Mouse (Mus musculus) liver, embryonic 11.5 days (tissue): ENCODE measurements around the gene Gjc3. TPM values are rescaled to one million over a fixed set of nuclear protein-coding genes. Genes with fewer than 3 reads are reported as not detected.

Experiments
- ATAC-seq: fragments of 200-750 bp; cut with Nextera tagmentation; replicated peaks from 2 replicates; pipeline ENCODE4 v1.8.0; 2017; ENCODE audit warnings: moderate number of reproducible peaks, mild to moderate bottlenecking, moderate TSS enrichment, moderate library complexity; ENCODE audit not compliant: low FRiP score
- DNase-seq: peaks from one replicate; pipeline ENCODE4 v3.0.0-alpha.2; 2017; ENCODE audit warnings: low spot score
- H3K27ac ChIP-seq: fragments of 300-500 bp; sonication (generic); 2 replicates; pipeline ENCODE4 v1.5.1; 2014; ENCODE audit warnings: mild to moderate bottlenecking, low read depth, low read length, control low read depth
- H3K27me3 ChIP-seq: fragments of 300-500 bp; sonication (generic); replicated peaks from 2 replicates; pipeline ENCODE4 v1.6.1; 2014; ENCODE audit warnings: low read length, mixed read lengths; ENCODE audit not compliant: control insufficient read depth, insufficient read depth
- H3K36me3 ChIP-seq: fragments of 300-500 bp; sonication (generic); 2 replicates; pipeline ENCODE4 v1.6.1; 2014; ENCODE audit warnings: mild to moderate bottlenecking, low read length, moderate library complexity, mixed read lengths; ENCODE audit not compliant: control insufficient read depth, insufficient read depth
- H3K4me1 ChIP-seq: fragments of 300-500 bp; sonication (generic); replicated peaks from 2 replicates; pipeline ENCODE4 v1.6.1; 2014; ENCODE audit warnings: low read length, mixed read lengths; ENCODE audit not compliant: control insufficient read depth, insufficient read depth
- H3K4me2 ChIP-seq: fragments of 300-500 bp; sonication (generic); 2 replicates; pipeline ENCODE4 v1.6.1; 2014; ENCODE audit warnings: mild to moderate bottlenecking, control low read depth, moderate library complexity
- H3K4me3 ChIP-seq: fragments of 300-500 bp; sonication (generic); 2 replicates; pipeline ENCODE4 v1.5.1; 2014; ENCODE audit warnings: low read depth, low read length, control low read depth
- H3K9ac ChIP-seq: fragments of 300-500 bp; sonication (generic); 2 replicates; pipeline ENCODE4 v1.6.1; 2014; ENCODE audit warnings: low read depth, low read length, control low read depth
- H3K9me3 ChIP-seq: fragments of 300-500 bp; sonication (generic); 2 replicates; pipeline ENCODE4 v1.6.1; 2016; ENCODE audit warnings: low read length, inconsistent platforms, mixed read lengths; ENCODE audit not compliant: control insufficient read depth
- WGBS: fragments of 180-500 bp; shearing (Covaris S2); extraction: QIAGEN DNeasy Blood & Tissue Kit; methylation state at CpG from one replicate; pipeline ENCODE4 v1.1.7; 2014; 5-methylcytosine and 5-hydroxymethylcytosine counted together
- polyA plus RNA-seq: library from polyadenylated mRNA; unstranded; fragments of >200 nt; fragmentation: Nextera tagmentation; extraction: Ambion mirVana; gene quantifications from 2 replicates; pipeline ENCODE4 v1.2.1, GENCODE M21; 2014

Gene Gjc3
- 0.14 TPM in 1 of 2 replicates, not detected in the other for polyA plus RNA-seq

- H3K9ac ChIP-seq, result no peak within 1 kb of the TSS
- WGBS, result 81% methylated on average over 8 of the region's 8 CpGs
Measured at GRCm38 (mm10) chr5:137962945-137963344, at the start of gene Gjc3. Gene Gjc3 (minus strand): TSS chr5:137963098.

DNA sequence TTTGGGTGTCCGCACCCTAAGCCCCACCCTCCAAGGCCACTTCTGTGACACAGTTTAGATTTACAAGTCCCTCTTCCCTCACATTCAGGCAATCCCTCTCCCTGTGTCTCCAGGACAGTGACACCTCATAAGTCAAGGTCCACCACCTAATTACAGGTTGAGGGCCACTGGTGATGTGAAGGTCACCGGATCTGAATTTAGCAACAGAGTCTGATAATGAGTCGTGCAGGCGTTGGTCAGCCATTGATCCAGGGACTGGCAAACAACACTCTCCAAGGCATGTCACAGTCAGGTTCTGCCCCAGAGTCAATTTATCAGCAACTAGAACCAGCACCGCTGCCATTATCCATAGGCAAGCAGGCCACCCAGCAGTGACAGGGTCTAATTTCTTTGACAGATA, 49.5 kb upstream of the Gjc3 start:
- DNase-seq (no peak), ATAC-seq (no peak)
- 74% methylated on average over 5 of the region's 5 CpGs for WGBS

More at GRCm38 (mm10) chr5:137962945-137963344, at the start of gene Gjc3:
- no peak within 1 kb of the TSS for H3K4me3 ChIP-seq
- no peak within 1 kb of the TSS for H3K4me2 ChIP-seq
- no peak within 1 kb of the TSS for H3K27ac ChIP-seq
- H3K27me3 ChIP-seq, result no peaks in the 10 kb centered on the region
- ATAC-seq (no peak), DNase-seq (no peak)
- no peaks in the 10 kb centered on the region for H3K4me1 ChIP-seq
- H3K36me3 ChIP-seq, result no peaks in the 10 kb centered on the region
- H3K9me3 ChIP-seq, result no peaks in the 10 kb centered on the region

DNA sequence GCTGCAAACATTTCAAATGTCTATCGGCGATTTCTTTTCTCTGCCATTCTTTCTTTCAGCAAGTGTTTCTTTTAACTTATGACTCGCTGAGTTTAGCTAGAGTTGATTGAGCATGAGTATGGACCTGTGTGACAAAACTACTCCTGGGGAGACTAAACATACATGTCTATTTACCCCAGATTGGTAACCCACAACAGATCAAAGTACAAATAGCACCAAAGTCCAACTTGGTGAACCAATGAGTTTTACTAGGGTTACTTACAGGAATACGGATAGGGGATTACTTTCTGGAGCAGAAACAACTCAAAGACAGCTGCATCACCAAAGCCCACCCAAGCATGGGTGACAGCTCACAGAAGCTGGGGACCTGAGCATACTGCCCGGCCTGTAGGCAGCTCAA, 46.5 kb upstream of the Gjc3 start:
- no peaks in the 10 kb centered on the region for H3K4me1 ChIP-seq
- no peak overlapping the region for H3K4me3 ChIP-seq
- no peak overlapping the region for H3K9ac ChIP-seq
- no peak overlapping the region for H3K27ac ChIP-seq
- DNase-seq (no peak), ATAC-seq (no peak)
- 84% methylated on average over 5 of the region's 5 CpGs for WGBS
- no peaks in the 10 kb centered on the region for H3K36me3 ChIP-seq
- H3K9me3 ChIP-seq, result no peaks in the 10 kb centered on the region; the same call in 1 of the 2 replicates
- H3K27me3 ChIP-seq, result no peaks in the 10 kb centered on the region
- no peak overlapping the region for H3K4me2 ChIP-seq

More for the DNA sequence above, 49.5 kb upstream of the Gjc3 start:
- no peaks in the 10 kb centered on the region for H3K27me3 ChIP-seq
- H3K36me3 ChIP-seq, result no peaks in the 10 kb centered on the region
- H3K4me3 ChIP-seq, result no peak overlapping the region
- no peaks in the 10 kb centered on the region for H3K9me3 ChIP-seq
- no peak overlapping the region for H3K4me2 ChIP-seq
- no peak overlapping the region for H3K27ac ChIP-seq
- no peak overlapping the region for H3K9ac ChIP-seq
- H3K4me1 ChIP-seq, result no peaks in the 10 kb centered on the region

DNA sequence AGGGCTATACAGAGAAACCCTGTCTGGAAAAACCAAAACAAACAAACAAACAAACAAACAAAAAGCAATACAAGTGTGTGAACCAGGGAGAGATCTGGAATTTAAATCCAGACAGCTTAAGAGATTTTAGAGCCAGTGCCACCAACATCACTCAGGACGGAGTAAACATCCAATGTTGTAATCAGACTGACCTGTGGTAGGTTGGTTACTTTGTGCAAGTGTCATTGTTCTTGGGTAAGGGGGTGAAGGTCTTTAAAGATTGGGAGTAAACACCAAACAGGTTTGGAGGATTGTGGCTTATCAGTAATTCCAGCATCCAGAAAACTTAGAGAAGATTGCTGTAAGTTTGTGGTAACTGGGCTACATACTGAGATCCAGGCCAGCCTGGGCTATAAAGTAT, 23.5 kb upstream of the Gjc3 start:
- DNase-seq (no peak), ATAC-seq (no peak)
- no peak overlapping the region for H3K4me3 ChIP-seq
- 84% methylated on average over 1 of the region's 1 CpGs for WGBS
- H3K4me1 ChIP-seq, result no peaks in the 10 kb centered on the region
- no peak overlapping the region for H3K9ac ChIP-seq
- no peaks in the 10 kb centered on the region for H3K9me3 ChIP-seq
- H3K27ac ChIP-seq, result no peak overlapping the region
- H3K36me3 ChIP-seq, result no peaks in the 10 kb centered on the region
- H3K27me3 ChIP-seq, result no peaks in the 10 kb centered on the region
- H3K4me2 ChIP-seq, result no peak overlapping the region

- 51% methylated on average over 4 of the region's 4 CpGs for WGBS
- ATAC-seq, result no peak
- Histone ChIP-seq H3K4me2 (no peak within 1 kb of the TSS), H3K9me3 (no peaks in the 10 kb centered on the region), H3K9ac (no peak within 1 kb of the TSS), H3K27ac (no peak within 1 kb of the TSS), H3K4me3 (no peak within 1 kb of the TSS), H3K27me3 (no peaks in the 10 kb centered on the region), H3K36me3 (no peaks in the 10 kb centered on the region), H3K4me1 (no peaks in the 10 kb centered on the region)
- no peak for DNase-seq
Measured at GRCm38 (mm10) chr5:137981300-137981699, 18.4 kb upstream of the Gjc3 start, which contains the start of gene Azgp1. Gene Azgp1 (plus strand): TSS chr5:137981520.

GRCm38 (mm10) chr5:137979081-137979480, 16.2 kb upstream of the Gjc3 start:
- no peaks in the 10 kb centered on the region for H3K4me1 ChIP-seq
- ATAC-seq, result no peak
- 61% methylated on average over 2 of the region's 2 CpGs for WGBS
- no peak overlapping the region for H3K4me3 ChIP-seq
- no peak overlapping the region for H3K27ac ChIP-seq
- no peak for DNase-seq
- H3K27me3 ChIP-seq, result no peaks in the 10 kb centered on the region
- no peak overlapping the region for H3K9ac ChIP-seq
- H3K36me3 ChIP-seq, result no peaks in the 10 kb centered on the region
- no peak overlapping the region for H3K4me2 ChIP-seq
- no peaks in the 10 kb centered on the region for H3K9me3 ChIP-seq

- Histone ChIP-seq H3K27me3 (no peaks in the 10 kb centered on the region), H3K27ac (no peak overlapping the region), H3K4me3 (no peak overlapping the region), H3K9ac (no peak overlapping the region), H3K4me2 (no peak overlapping the region), H3K36me3 (no peaks in the 10 kb centered on the region), H3K9me3 (no peaks in the 10 kb centered on the region), H3K4me1 (no peaks in the 10 kb centered on the region)
- ATAC-seq (no peak), DNase-seq (no peak)
- 35% methylated on average over 1 of the region's 1 CpGs for WGBS
Measured at GRCm38 (mm10) chr5:137977291-137977690, 14.4 kb upstream of the Gjc3 start.

- ATAC-seq (no peak), DNase-seq (no peak)
- WGBS, result 39% methylated on average over 1 of the region's 1 CpGs
- H3K36me3 ChIP-seq, result no peaks in the 10 kb centered on the region
- H3K4me3 ChIP-seq, result no peak overlapping the region
- H3K9me3 ChIP-seq, result no peaks in the 10 kb centered on the region
- H3K4me2 ChIP-seq, result no peak overlapping the region
- H3K9ac ChIP-seq, result no peak overlapping the region
- no peaks in the 10 kb centered on the region for H3K27me3 ChIP-seq
- H3K4me1 ChIP-seq, result no peaks in the 10 kb centered on the region
- H3K27ac ChIP-seq, result no peak overlapping the region
Measured at GRCm38 (mm10) chr5:137975434-137975833, 12.5 kb upstream of the Gjc3 start.

- no peak for DNase-seq
- ATAC-seq, result no peak
- H3K36me3 ChIP-seq, result no peaks in the 10 kb centered on the region
- no peak overlapping the region for H3K9ac ChIP-seq
- WGBS, result 46% methylated on average over 3 of the region's 3 CpGs
- no peaks in the 10 kb centered on the region for H3K9me3 ChIP-seq
- H3K4me1 ChIP-seq, result no peaks in the 10 kb centered on the region
- no peak overlapping the region for H3K27ac ChIP-seq
- H3K4me2 ChIP-seq, result no peak overlapping the region
- H3K27me3 ChIP-seq, result no peaks in the 10 kb centered on the region
- no peak overlapping the region for H3K4me3 ChIP-seq
Measured at GRCm38 (mm10) chr5:137974724-137975123, 11.8 kb upstream of the Gjc3 start.
